Mouse (Mus musculus) embryonic fibroblast, embryonic 13.5 days (primary cell): Measurements from ENCODE around the gene Wdfy1.
A peak's percentile ranks its signal among the peaks of the same experiment; 100 is the strongest.

ENCODE experiments used
- CTCF ChIP-seq: IDR thresholded peaks from 2 replicates; pipeline ENCODE4 v1.5.1; 2011; ENCODE audit warnings: mild to moderate bottlenecking, control low read depth, low read length, moderate library complexity, borderline replicate concordance; ENCODE audit not compliant: insufficient read depth
- POLR2A ChIP-seq: IDR thresholded peaks from 2 replicates; pipeline ENCODE4 v1.6.1; 2011; ENCODE audit warnings: low read depth, mild to moderate bottlenecking, control low read depth, low read length, moderate library complexity

- TF ChIP-seq CTCF (no peak), POLR2A (peak; percentile 70)
Measured at GRCm38 (mm10) chr1:79775927-79776458, at the start of gene Wdfy1, which contains the start of gene Mrpl44.
